Mouse (Mus musculus): ENCODE data around the gene Gprc5d.

The Gprc5d gene

GRCm38 (mm10) chr6:135118183-135118582, at the start of gene Gprc5d:
Gene Gprc5d (minus strand): TSS chr6:135118283.
- in situ Hi-C loops (cut with MboI, MseI): no loop called here

GRCm38 (mm10) chr6:135166712-135167111, 48.6 kb upstream of the Gprc5d start:
- in situ Hi-C loops (cut with MboI, MseI): loop anchor here (5.0 kb wide), 1 partner anchor 61 kb away; no protein-coding TSS in a partner anchor

- in situ Hi-C loops (cut with MboI, MseI): loop anchor here (5.0 kb wide), 1 partner anchor 61 kb away; no protein-coding TSS in a partner anchor
Measured at GRCm38 (mm10) chr6:135166262-135166661, 48.2 kb upstream of the Gprc5d start.

- in situ Hi-C loops (cut with MboI, MseI): loop anchor here (5.0 kb wide), 1 partner anchor 62 kb away; no protein-coding TSS in a partner anchor
Measured at GRCm38 (mm10) chr6:135165706-135166105, 47.6 kb upstream of the Gprc5d start.

GRCm38 (mm10) chr6:135165191-135165590, 47.1 kb upstream of the Gprc5d start:
- in situ Hi-C loops (cut with MboI, MseI): loop anchor here (5.0 kb wide), 1 partner anchor 62 kb away; no protein-coding TSS in a partner anchor

- in situ Hi-C loops (cut with MboI, MseI): no loop called here
Measured at GRCm38 (mm10) chr6:135162861-135163260, 44.8 kb upstream of the Gprc5d start.

- in situ Hi-C loops (cut with MboI, MseI): no loop called here
Measured at GRCm38 (mm10) chr6:135162311-135162710, 44.2 kb upstream of the Gprc5d start.

GRCm38 (mm10) chr6:135161356-135161755, 43.3 kb upstream of the Gprc5d start:
- in situ Hi-C loops (cut with MboI, MseI): no loop called here

GRCm38 (mm10) chr6:135158509-135158908, 40.4 kb upstream of the Gprc5d start:
- in situ Hi-C loops (cut with MboI, MseI): no loop called here

GRCm38 (mm10) chr6:135157496-135157895, 39.4 kb upstream of the Gprc5d start:
- in situ Hi-C loops (cut with MboI, MseI): no loop called here

- in situ Hi-C loops (cut with MboI, MseI): no loop called here
Measured at GRCm38 (mm10) chr6:135156597-135156996, 38.5 kb upstream of the Gprc5d start.

- in situ Hi-C loops (cut with MboI, MseI): loop anchor here (5.0 kb wide), 1 partner anchor 229 kb away; no protein-coding TSS in a partner anchor
Measured at GRCm38 (mm10) chr6:135153719-135154118, 35.6 kb upstream of the Gprc5d start.

- in situ Hi-C loops (cut with MboI, MseI): loop anchor here (5.0 kb wide), 1 partner anchor 232 kb away; no protein-coding TSS in a partner anchor
Measured at GRCm38 (mm10) chr6:135150311-135150710, 32.2 kb upstream of the Gprc5d start.

GRCm38 (mm10) chr6:135149722-135150121, 31.6 kb upstream of the Gprc5d start:
- in situ Hi-C loops (cut with MboI, MseI): loop anchor here (5.0 kb wide), 1 partner anchor 233 kb away; no protein-coding TSS in a partner anchor

GRCm38 (mm10) chr6:135149175-135149574, 31.1 kb upstream of the Gprc5d start:
- in situ Hi-C loops (cut with MboI, MseI): no loop called here

GRCm38 (mm10) chr6:135148506-135148905, 30.4 kb upstream of the Gprc5d start:
- in situ Hi-C loops (cut with MboI, MseI): no loop called here

GRCm38 (mm10) chr6:135145976-135146375, 27.9 kb upstream of the Gprc5d start:
- in situ Hi-C loops (cut with MboI, MseI): no loop called here

- in situ Hi-C loops (cut with MboI, MseI): loop anchor here (5.0 kb wide), 1 partner anchor 57 kb away; no protein-coding TSS in a partner anchor
Measured at GRCm38 (mm10) chr6:135144516-135144915, 26.4 kb upstream of the Gprc5d start.

- in situ Hi-C loops (cut with MboI, MseI): loop anchor here (5.0 kb wide), 1 partner anchor 56 kb away; no protein-coding TSS in a partner anchor
Measured at GRCm38 (mm10) chr6:135143151-135143550, 25.1 kb upstream of the Gprc5d start.

- in situ Hi-C loops (cut with MboI, MseI): loop anchor here (5.0 kb wide), 1 partner anchor 54 kb away; no protein-coding TSS in a partner anchor
Measured at GRCm38 (mm10) chr6:135141451-135142147, 23.5 kb upstream of the Gprc5d start.

- in situ Hi-C loops (cut with MboI, MseI): no loop called here
Measured at GRCm38 (mm10) chr6:135138746-135139145, 20.7 kb upstream of the Gprc5d start.

- in situ Hi-C loops (cut with MboI, MseI): no loop called here
Measured at GRCm38 (mm10) chr6:135138207-135138606, 20.1 kb upstream of the Gprc5d start.

GRCm38 (mm10) chr6:135137736-135138135, 19.7 kb upstream of the Gprc5d start:
- in situ Hi-C loops (cut with MboI, MseI): no loop called here
